Mouse (Mus musculus): ENCODE measurements around the gene Arfgef3. TPM values are rescaled to one million over a fixed set of nuclear protein-coding genes. Genes with fewer than 3 reads are reported as not detected.

The Arfgef3 gene
- total RNA-seq, 1 experiment from 2014 or later: not detected

Other genes starting within 250 kb of the Arfgef3 start
- not detected in 2 replicates for gene Hebp2, start 197.9 kb downstream of the Arfgef3 start, total RNA-seq (2017)
- gene Gm4922, start 42.8 kb upstream of the Arfgef3 start, total RNA-seq (2017): 0.12 TPM in 1 of 2 replicates, not detected in the other
- 0.98 and 1.2 TPM in 2 replicates for gene Perp, start 101.1 kb upstream of the Arfgef3 start, total RNA-seq (2017)